Mouse (Mus musculus) liver, adult 2 months (tissue): ENCODE data around the gene Psrc1. TPM values are rescaled to one million over a fixed set of nuclear protein-coding genes. Genes with fewer than 3 reads are reported as not detected.

Experiments used
- DNase-seq: peaks from one replicate; pipeline ENCODE4 v3.0.0-alpha.2; 2011; ENCODE audit warnings: low read depth, low spot score; ENCODE audit errors: extremely low read depth
- H3K27ac ChIP-seq: fragments of 200-500 bp; replicated peaks from 2 replicates; pipeline ENCODE4 v1.5.1; 2012; ENCODE audit warnings: low read depth, mild to moderate bottlenecking, control low read depth, inconsistent platforms, low read length; ENCODE audit not compliant: insufficient read depth
- H3K27me3 ChIP-seq: fragments of 200-500 bp; 2 replicates; pipeline ENCODE4 v1.6.1; 2012; ENCODE audit warnings: mild to moderate bottlenecking, moderate library complexity, low read length, inconsistent platforms; ENCODE audit not compliant: control insufficient read depth, insufficient read depth
- H3K36me3 ChIP-seq: fragments of 200-500 bp; 2 replicates; pipeline ENCODE4 v1.6.1; 2012; ENCODE audit warnings: low read length, inconsistent platforms; ENCODE audit not compliant: control insufficient read depth, insufficient read depth
- H3K4me1 ChIP-seq: fragments of 200-500 bp; 2 replicates; pipeline ENCODE4 v1.6.1; 2011; ENCODE audit warnings: low read length; ENCODE audit not compliant: control insufficient read depth, insufficient read depth
- H3K4me3 ChIP-seq: fragments of 200-500 bp; 2 replicates; pipeline ENCODE4 v1.5.1; 2011; ENCODE audit warnings: low read depth, mild to moderate bottlenecking, control low read depth, low read length, moderate library complexity; ENCODE audit not compliant: insufficient read depth
- H3K79me2 ChIP-seq: fragments of 200-500 bp; 2 replicates; pipeline ENCODE4 v1.6.1; 2012; ENCODE audit warnings: inconsistent platforms, mild to moderate bottlenecking, low read length, moderate library complexity; ENCODE audit not compliant: control insufficient read depth, insufficient read depth
- H3K9ac ChIP-seq: fragments of 200-500 bp; 2 replicates; pipeline ENCODE4 v1.6.1; 2012; ENCODE audit warnings: low read depth, mild to moderate bottlenecking, control low read depth, inconsistent platforms, low read length
- CTCF ChIP-seq: fragments of 200-500 bp; IDR thresholded peaks from 2 replicates; pipeline ENCODE4 v1.5.1; 2011; ENCODE audit warnings: low read depth, low read length, control low read depth
- POLR2A ChIP-seq: fragments of 200-500 bp; IDR thresholded peaks from 2 replicates; pipeline ENCODE4 v1.6.1; 2011; ENCODE audit warnings: low read length, control low read depth; ENCODE audit not compliant: insufficient read depth; ENCODE audit errors: extremely low read depth
- WGBS: fragments of 180-500 bp; shearing (Covaris S2); methylation state at CpG from one replicate; pipeline ENCODE4 v1.1.7; 2018; 5-methylcytosine and 5-hydroxymethylcytosine counted together
- polyA plus RNA-seq: library from polyadenylated mRNA; depleted of rRNA; stranded (reverse); fragments of >200 nt; gene quantifications from 2 replicates; pipeline ENCODE4 v1.2.3, GENCODE M21; 2012
- total RNA-seq: library from RNA; depleted of rRNA; stranded (reverse); fragments of >200 nt; gene quantifications from 2 replicates; pipeline ENCODE4 v1.2.3, GENCODE M21; 2014

Gene Psrc1
- total and polyA plus RNA-seq, 2 experiments, result 0.37 TPM; not detected in 1

- DNase-seq, result no peak
- H3K4me1 ChIP-seq, result no peaks in the 10 kb centered on the region
- no peaks in the 10 kb centered on the region for H3K36me3 ChIP-seq
- peaks cover 4% of the 10 kb centered on the region; the same call in 1 of the 2 replicates for H3K27me3 ChIP-seq
- H3K9ac ChIP-seq, result no peak overlapping the region
- TF ChIP-seq CTCF (no peak), POLR2A (no peak)
- H3K4me3 ChIP-seq, result no peak overlapping the region
- H3K27ac ChIP-seq, result no peak overlapping the region
- WGBS, result 82% methylated on average over 5 of the region's 5 CpGs
- H3K79me2 ChIP-seq, result no peaks in the 10 kb centered on the region
These were observed 27.6 kb downstream of the Psrc1 start for GRCm38 (mm10) chr3:108411026-108411753.

- H3K4me1 ChIP-seq, result no peaks in the 10 kb centered on the region
- H3K79me2 ChIP-seq, result no peaks in the 10 kb centered on the region
- TF ChIP-seq POLR2A (no peak), CTCF (no peak)
- no peak overlapping the region for H3K9ac ChIP-seq
- no peaks in the 10 kb centered on the region for H3K36me3 ChIP-seq
- WGBS, result 91% methylated on average over 8 of the region's 8 CpGs
- peaks cover 4% of the 10 kb centered on the region; the same call in 1 of the 2 replicates for H3K27me3 ChIP-seq
- H3K4me3 ChIP-seq, result no peak overlapping the region
- H3K27ac ChIP-seq, result no peak overlapping the region
- DNase-seq, result no peak
These were observed 28.1 kb downstream of the Psrc1 start for GRCm38 (mm10) chr3:108411754-108412121.

- no peaks in the 10 kb centered on the region for H3K36me3 ChIP-seq
- no peak overlapping the region for H3K4me3 ChIP-seq
- H3K4me1 ChIP-seq, result no peaks in the 10 kb centered on the region
- no peaks in the 10 kb centered on the region for H3K79me2 ChIP-seq
- TF ChIP-seq POLR2A (no peak), CTCF (no peak)
- WGBS, result 98% methylated on average over 35 of the region's 35 CpGs
- no peak overlapping the region for H3K9ac ChIP-seq
- no peak for DNase-seq
- peaks cover 4% of the 10 kb centered on the region; the same call in 1 of the 2 replicates for H3K27me3 ChIP-seq
- H3K27ac ChIP-seq, result no peak overlapping the region
These were observed 30.2 kb downstream of the Psrc1 start for GRCm38 (mm10) chr3:108413634-108414360.

GRCm38 (mm10) chr3:108414857-108415830 is 31.5 kb downstream of the Psrc1 start, which contains the start of gene Celsr2:
Gene Celsr2, minus strand, starts transcription at chr3:108415552.
- no peaks in the 10 kb centered on the region for H3K36me3 ChIP-seq
- peaks cover 4% of the 10 kb centered on the region; the same call in 1 of the 2 replicates for H3K27me3 ChIP-seq
- H3K4me1 ChIP-seq, result no peaks in the 10 kb centered on the region
- no peak within 1 kb of the TSS for H3K27ac ChIP-seq
- H3K9ac ChIP-seq, result peak within 1 kb of the TSS; percentile 75
- no peak for DNase-seq
- TF ChIP-seq CTCF (no peak), POLR2A (no peak)
- WGBS, result 12% methylated on average over 66 of the region's 67 CpGs
- peak within 1 kb of the TSS; percentile 62 for H3K4me3 ChIP-seq
- H3K79me2 ChIP-seq, result no peaks in the 10 kb centered on the region

DNA sequence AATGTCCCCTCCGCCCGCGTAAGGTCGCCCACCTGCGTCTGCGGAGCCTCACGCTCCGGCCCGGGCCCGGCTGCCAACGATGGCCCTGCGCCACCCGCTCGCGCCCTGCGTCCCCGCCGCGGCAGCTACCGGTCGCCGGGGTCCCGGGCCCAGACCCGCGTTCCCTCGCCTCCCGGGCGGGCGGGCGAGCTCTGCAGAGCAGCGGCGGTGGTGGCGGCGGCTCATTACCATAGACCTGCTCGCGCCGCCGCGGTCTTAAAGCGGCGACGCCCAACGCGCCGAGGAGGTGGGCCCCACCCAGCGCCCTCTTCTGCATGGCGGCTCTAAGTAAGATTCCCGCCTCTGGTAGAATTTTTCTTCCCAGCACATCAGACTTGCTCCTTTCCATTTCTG is 32.2 kb downstream of the Psrc1 start:
- WGBS, result under 1% methylated on average over 48 of the region's 48 CpGs
- Histone ChIP-seq H3K27me3 (peaks cover 4% of the 10 kb centered on the region; the same call in 1 of the 2 replicates), H3K4me1 (no peaks in the 10 kb centered on the region), H3K4me3 (peak overlapping the region; percentile 62), H3K79me2 (no peaks in the 10 kb centered on the region), H3K27ac (no peak overlapping the region), H3K9ac (peak overlapping the region; percentile 75), H3K36me3 (no peaks in the 10 kb centered on the region)
- TF ChIP-seq POLR2A (no peak), CTCF (no peak)
- no peak for DNase-seq
